Mouse (Mus musculus) lung, postnatal 36 days (tissue): ENCODE results near the gene Cry1.

ENCODE experiments used
- DNase-seq: peaks from one replicate; pipeline ENCODE4 v3.0.0; 2022; ENCODE audit warnings: mixed read lengths

Gene Cry1

GRCm38 (mm10) chr10:85184964-85185608 lies at the start of gene Cry1:
Gene Cry1, minus strand, starts transcription at chr10:85185064.
- peak; percentile 99 for DNase-seq

DNA sequence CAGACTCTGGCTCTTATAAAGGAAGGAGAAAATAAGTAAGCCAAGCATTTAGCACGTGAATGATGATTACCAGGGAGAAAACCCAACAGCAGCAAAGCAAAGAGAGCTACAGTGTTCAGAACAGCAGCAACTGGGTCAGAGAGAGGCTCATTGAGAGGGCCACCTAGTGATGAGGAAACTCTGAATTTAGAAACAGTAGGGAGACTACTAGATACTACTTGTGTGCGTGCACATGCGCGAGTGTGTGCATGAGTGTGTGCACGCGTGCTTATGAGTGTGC lies 36.8 kb upstream of the Cry1 start:
- no peak for DNase-seq

GRCm38 (mm10) chr10:85220918-85221770 lies 36.3 kb upstream of the Cry1 start:
- DNase-seq, result peak; percentile 91

- DNase-seq, result no peak
Observed at GRCm38 (mm10) chr10:85214847-85215246, 30.0 kb upstream of the Cry1 start.

GRCm38 (mm10) chr10:85211673-85212072 lies 26.8 kb upstream of the Cry1 start:
- no peak for DNase-seq

GRCm38 (mm10) chr10:85210125-85210524 lies 25.3 kb upstream of the Cry1 start:
- no peak for DNase-seq

DNA sequence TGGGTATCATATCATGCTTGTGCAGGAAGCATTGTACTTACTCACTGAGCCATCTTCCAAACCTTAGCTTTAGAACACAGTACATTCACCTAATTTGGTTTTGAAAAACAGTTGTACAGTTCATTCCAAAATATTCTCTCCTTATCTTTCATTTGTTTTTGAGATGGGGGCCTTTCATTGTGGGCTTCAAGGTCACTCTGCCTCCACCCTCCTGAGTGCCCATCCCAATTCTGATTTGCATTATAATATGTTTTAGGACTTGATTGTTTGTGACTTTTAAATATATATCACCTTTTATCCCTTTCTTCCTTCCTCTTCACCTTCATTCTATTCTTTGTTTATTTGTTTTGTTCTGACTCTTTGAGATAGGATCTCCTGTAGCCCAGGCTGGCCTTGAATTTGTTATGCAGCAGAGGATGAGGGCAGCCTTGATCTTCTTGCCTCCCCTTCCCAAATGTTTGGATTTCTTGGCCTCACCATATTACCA lies 24.3 kb upstream of the Cry1 start:
- no peak for DNase-seq

- no peak for DNase-seq
Observed at GRCm38 (mm10) chr10:85205316-85205715, 20.5 kb upstream of the Cry1 start.

DNA sequence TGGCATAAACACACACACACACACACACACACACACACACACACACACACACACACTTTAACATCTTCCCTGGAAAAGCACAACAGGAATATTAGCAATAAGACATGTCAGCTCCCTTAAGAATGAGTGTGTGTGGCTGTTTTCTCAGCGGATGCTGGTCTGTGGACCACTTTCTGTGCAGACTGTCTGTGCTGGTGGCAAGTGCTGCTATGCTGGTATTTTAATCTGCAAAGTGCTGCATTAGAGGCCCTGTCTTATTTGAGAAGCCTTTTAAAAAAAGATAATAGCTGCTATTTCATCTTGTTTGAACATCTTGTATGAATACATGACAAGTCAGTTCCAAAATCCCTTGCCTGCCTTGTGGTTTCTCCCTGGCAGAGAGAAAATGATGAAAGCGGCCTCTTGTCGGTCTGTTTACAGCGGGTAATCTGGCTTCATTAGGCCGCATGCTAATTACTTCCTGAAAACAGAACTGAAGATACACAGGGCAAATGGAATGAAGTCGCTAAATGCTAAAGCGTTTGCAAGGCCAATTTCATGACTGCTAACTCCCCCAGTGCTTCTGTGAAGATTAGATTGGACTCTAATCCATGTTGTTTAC lies 19.5 kb upstream of the Cry1 start:
- no peak for DNase-seq

DNA sequence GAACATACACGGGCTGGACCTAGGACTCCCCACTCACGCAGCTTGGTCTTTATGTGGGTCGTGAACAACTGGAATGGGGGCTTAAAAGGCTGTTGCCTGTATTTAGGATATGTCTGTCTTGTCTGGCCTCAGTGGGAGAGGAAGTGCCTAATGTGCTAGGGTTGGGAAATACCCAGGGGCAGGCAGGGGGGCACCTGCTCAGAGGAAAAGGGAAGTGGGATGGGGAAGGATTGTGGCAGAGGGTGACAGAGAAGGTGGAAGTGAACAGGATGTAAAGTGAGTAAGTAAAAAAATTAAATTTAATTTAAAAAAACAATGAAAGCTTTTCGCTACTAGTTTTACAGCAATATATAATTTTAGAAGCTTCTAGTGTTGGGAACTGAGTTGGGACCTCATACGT lies 9.7 kb upstream of the Cry1 start:
- peak; percentile 37 for DNase-seq

- no peak for DNase-seq
Observed at GRCm38 (mm10) chr10:85193321-85193720, 8.5 kb upstream of the Cry1 start.

GRCm38 (mm10) chr10:85190652-85191051 lies 5.8 kb upstream of the Cry1 start:
- DNase-seq, result no peak

DNA sequence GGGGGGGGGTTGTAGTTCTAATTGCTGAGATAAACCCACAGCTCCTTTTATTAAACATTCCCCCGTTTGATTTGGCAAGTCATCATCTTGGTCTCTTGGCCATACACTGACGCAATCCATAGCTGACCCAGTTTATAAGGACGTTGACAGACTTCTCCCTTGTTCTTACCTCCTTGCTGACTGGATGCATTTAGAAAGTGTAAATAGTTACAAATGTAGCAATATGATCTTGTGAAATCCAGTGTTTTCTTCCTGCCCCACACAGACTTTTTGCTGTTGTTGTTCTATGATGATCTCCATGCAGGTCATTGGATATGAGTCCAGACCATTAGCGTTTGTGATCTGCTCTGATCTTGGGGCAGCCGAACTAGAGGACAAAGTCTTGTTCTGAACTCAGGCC lies 5.1 kb upstream of the Cry1 start:
- DNase-seq, result peak; percentile 42

- DNase-seq, result no peak
Observed at GRCm38 (mm10) chr10:85186499-85186794, 1.6 kb upstream of the Cry1 start.

GRCm38 (mm10) chr10:85185639-85186498 lies 1.0 kb upstream of the Cry1 start:
- DNase-seq, result peak; percentile 41

DNA sequence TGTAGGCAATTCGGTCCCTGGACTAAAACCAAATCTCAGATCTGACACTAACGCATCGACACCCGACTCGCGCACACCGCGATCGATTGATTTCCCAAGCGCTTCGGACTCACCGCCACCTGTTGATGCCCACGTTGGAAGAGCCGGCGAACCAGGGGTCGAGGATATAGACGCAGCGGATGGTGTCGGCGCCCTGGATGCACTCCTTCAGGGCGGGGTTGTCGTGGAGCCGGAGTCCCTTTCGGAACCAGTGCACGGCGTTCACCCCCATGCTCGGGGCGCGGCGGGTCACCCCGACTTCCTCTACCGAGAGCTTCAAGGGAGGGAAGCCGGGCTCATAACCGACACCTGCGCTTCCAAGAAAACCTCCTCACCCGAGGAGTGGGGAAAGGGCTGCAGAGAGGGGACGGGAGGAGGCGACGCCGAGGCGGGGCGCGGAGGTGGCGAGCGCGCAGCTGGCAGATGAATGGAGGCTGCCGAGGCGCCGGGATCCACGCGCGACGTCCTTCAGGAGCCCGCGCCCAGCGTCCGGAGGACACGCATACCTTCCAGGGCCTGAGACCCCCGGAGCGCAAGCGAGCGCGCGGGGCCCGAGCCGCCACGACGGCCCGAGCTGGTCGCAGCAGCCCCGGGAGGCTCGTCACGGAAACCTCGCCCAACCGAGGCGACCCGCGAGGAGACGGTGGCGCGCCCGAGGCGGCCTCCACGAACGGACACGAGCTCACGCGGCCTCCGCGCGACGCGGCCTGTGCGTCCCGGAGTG lies 482 bp downstream of the Cry1 start:
- peak; percentile 40 for DNase-seq

DNA sequence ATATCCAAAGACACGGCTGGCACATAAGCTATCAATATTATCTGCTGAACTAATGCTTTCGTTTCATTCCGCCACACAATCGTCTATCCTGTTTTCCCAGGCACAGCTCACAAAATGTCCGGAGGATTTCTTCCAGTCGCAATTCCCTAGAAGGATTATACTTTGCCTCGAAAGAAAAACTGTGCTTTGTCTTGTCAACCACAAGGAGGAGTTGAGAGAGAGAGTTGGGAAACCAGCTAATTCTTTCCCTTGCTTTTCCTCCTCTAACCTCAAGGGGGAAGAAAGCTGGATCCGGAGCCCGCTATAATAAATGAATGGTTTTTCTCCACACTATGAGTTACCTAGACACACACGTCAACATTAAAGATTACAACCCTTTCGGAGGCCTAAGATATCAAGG lies 1.2 kb downstream of the Cry1 start:
- DNase-seq, result peak; percentile 58

GRCm38 (mm10) chr10:85182766-85183165 lies 2.1 kb downstream of the Cry1 start:
- no peak for DNase-seq

DNA sequence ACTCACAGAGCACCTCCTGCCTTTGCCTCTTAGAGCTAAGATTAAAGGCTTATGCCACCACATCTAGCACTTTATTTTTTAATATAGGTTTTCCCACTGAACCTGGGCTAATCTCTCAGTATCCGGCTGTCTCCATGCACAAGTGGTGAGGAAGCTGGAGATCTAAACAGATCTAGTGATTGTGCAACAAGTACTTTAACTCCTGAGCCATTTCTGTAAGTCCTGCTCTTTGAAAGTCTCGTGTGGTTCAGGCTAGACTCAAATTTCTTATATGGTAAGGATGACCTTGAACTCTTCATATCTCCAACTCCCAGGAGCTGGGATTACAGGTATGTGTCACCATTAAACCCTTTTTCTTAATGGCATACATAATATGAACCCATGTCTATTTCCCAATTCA lies 8.2 kb downstream of the Cry1 start:
- no peak for DNase-seq

DNA sequence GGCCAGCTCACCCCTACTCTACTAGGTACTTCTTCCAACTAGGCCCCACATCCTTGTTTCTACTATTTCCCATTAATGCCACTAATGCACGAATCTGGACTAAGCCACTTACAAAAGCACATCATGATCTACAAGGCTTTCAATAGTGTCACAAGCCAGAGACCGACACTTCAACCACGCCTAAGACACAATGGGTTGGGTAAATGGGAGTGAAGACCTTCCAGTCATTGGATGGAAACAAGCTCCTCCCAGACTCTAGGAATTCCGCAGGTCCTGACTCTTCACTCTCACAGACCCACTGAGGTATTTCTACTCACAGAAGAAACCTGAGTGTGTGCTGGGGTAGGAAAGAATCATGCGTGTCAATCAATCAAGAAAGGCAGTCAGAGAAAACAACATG lies 19.6 kb downstream of the Cry1 start:
- no peak for DNase-seq

DNA sequence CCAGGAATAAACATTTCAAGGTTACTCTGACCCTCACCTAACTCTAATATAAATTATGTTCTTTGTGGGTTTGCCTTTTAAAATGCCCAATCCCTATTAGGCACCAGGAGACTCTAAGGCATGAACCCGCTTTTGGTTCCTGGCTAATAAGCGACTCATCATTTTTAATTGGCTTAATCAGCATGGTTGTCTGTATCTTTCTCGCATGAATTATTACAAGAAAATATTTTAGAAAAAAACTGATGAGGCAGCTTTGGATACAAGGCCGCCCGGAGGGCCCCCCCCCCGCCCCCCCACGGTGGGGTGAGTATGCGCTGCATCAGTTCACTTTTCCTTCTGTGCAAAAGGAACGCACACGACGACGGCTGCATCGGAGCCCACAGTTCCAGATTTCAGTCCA lies 20.1 kb downstream of the Cry1 start:
- no peak for DNase-seq

- DNase-seq, result peak; percentile 68
Observed at GRCm38 (mm10) chr10:85161745-85162351, 23.0 kb downstream of the Cry1 start.
